Mouse (Mus musculus) frontal cortex, postnatal 10 days (tissue): ENCODE data around the gene Tmem63a.

ENCODE experiments used
- DNase-seq, 2 experiments: peaks; one replicate each; pipeline ENCODE4 v3.0.0; 2022; ENCODE audit warnings: low spot score in 2 of 2, mixed read lengths in 1 of 2

The Tmem63a gene

DNA sequence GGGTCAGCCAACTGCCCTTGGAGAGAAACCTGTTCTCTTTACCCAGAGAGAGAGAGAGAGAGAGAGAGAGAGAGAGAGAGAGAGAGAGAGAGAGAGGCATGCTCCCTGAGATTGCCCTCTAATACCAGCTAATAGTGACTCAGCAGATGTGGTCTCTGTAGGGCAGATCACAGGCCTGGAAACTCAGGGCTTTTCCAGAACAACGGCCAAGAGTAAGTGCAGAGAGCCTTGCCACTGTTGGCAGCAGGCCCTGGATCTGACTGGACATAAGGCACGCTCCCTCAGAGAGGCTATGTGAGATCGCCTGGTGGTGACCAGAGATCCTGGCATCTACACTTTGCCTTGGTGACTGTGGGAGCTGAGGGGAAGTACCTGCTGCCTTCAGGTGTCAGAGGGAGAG lies 67.6 kb downstream of the Tmem63a start:
- DNase-seq: no peak

DNA sequence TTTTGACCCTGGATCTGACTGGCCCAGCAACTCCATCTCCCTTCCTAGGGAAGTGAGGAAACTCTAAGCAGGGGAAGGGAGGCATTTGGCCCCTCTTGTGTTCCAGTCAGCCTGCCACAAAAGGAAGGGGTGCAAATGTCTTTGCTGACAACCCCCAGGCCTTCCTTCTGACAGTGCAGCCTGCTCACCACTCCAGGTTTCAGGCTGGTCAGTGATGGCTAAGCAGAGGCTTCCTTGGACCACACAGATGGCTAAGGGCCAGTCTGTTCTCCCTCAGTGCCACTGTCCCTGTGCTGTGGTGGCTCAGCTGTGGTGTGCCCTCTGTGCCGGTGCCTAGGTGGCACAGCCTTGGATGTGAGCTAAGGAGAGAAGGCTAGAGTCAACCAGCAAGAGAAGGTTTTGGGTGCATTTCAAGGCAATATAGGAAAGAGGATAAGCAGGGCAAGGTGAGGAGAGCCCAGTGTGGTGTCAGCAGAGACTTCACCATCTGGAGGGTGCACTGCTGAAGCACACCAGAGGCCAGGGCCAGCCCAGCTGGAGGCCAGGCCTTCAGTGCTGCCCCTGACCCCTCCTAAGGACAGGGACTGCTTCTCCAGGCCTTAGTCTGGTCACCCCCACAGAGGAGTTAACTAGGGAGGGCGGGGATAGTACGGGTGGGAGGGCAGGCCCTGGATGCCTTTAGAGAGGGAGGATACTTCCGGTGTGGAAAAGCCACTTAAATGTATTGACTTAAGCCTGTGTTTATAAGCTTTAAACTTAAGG lies 68.2 kb downstream of the Tmem63a start:
- DNase-seq: no peak

DNA sequence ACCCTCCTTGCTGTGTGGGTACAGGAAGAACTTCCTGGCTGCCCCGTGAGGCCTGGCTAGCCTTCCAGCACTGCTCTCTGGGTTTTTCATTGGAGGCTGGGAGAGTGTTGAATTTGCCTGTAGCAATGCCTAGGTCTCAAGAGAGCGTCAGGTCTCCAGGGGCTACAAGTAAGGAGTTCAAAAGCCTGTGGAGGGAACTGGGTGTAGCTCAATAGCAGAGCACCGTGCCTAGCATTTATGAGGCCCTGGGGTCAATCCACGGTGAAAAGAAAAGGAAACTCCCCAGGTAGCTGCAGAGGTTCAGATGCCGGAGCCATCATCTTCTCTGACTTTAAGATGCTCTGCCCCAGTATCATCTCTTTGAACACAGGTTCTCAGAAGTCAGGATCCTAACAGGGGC lies 69.5 kb downstream of the Tmem63a start:
- DNase-seq: no peak

DNA sequence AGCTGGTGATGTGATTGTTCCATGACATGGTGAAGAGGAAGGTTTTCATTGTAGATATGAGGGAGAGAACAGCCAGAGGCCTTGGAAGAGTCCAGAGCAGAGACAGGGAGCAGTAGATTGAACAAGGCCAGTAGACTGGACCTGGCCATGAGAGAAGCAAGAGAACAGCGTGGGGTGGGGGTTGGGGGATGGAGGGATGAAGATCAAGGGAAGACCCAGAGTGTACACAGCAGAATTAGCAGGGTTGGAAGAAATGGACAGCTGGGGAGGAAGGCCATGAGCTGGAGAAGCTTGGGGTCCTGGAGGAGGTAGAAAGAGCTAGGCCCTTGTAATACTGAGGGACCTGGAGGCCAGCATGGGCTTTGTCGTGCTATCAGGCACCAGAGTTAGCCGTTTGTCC lies 70.3 kb downstream of the Tmem63a start:
- no peak for DNase-seq

DNA sequence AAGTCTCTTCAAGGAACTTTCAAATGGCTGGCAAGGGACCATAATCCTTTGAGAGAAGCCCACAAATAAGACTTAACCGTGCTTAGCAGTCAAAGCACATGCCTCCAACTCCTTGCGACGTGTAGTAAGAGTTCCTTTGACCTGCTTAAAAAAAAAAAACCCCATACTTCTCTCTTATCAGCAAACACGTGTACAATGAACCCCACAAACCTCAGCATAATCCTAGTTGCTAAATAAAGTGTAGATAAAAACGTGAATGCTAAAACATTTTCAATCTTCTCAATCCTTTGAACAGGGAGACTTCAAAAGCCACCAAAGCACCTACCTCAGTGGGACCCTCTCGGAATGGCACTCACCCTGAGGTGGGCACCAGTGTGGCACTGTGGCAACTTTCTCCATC lies 71.3 kb downstream of the Tmem63a start:
- DNase-seq: no peak

DNA sequence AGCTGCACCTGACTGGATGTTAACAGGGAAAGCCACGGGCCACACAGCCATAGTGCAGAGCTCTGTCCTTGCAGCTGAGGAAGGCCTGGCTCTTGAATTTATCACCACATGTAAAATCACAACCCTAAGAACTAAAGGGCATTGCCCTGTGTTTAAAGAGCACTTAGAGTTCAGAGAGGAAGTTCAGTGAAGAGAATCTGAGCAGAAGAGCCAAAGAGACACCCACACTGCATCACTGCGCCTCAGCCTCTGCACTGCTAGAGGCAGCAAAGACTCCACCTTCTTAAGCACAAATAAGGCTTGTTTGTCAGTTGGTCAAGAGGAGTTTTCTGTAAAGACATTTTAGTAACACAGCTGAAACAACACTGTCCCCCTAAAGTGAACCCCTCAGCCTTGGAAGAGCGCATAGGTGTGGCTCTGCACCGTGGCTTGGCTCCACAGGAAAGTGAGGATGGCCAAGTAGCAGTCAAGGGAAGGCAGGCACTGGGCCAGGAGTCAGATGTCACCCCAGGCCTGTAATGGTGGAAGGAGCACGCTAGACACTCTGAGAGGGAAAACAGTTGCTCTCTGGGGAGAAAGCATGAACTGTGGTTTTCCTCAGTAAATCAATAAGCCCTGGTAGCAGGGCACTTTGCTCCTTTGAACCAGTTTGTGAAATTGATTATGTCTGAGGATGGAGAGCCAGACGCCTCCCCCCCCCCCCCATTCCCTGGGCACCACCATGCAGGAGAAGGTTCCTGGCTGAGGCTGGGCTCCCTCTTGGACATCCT lies 72.8 kb downstream of the Tmem63a start:
- DNase-seq: no peak

DNA sequence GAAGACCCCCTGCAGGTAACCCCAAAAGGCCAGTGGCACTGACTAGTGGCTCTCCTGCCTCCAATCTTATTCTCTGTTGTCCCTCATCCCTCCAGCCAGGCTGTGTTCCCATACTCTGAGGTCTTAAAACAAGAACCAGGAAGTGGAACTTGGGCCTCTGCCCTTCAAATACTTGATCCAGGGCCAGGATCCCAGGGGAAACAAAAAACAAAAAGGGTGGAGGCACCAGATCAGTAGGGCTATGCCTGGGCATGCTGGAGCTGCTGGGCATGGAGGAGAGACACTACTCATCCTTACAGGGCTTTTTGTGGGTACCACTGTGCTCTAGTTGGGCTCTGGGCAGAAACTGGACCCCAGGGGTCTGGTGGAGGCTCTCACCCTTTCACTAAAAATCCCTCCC lies 73.4 kb downstream of the Tmem63a start:
- no peak for DNase-seq

DNA sequence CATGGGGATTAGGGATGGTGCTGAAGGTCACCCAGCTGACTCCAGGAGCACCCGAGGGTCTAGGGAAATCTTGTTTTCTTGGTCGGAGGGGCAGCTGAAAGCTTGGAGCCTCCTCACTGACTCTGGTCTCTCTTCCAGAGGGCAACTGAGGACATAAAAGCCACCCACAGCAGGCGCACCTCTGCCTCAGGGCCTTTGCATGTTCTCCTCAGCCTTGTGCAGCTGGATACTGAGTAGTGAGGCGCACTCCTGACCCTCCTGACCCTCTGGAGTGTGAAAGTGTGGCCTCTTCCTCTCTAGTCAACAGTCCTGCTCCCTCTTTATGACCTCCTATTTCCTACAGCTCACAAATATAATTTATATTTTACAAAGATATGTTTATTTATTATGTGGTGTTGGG lies 73.9 kb downstream of the Tmem63a start:
- DNase-seq: no peak

DNA sequence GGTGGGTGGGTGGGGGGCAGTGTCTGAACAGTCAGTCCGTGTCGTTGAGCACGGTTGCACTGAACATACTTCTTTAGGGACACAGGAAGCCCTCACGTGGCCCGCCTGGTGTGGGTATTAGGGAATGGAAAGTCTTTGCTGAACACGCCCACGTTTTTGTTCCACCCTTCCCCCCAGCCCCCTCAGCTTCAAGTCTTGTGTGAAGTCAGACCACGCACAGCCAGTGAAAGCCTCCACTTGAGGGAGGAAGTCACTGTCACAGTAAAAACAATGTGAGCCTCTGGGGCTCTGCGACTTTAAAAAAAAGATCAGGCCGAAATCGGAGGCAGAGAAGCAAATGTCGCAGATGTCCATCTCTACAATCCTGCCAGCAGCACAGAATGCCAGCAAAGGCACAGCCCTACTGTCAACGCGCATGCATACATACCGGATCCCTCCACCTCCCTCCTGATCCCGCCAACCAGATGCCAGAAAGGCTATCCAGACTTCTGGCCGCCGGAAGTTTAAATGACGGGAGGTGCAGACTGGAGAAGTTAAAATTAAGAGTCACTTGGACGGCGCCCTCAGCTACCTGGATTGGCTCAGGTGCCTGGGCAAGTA lies 74.5 kb downstream of the Tmem63a start:
- peak; percentile 50 to 71 for DNase-seq

DNA sequence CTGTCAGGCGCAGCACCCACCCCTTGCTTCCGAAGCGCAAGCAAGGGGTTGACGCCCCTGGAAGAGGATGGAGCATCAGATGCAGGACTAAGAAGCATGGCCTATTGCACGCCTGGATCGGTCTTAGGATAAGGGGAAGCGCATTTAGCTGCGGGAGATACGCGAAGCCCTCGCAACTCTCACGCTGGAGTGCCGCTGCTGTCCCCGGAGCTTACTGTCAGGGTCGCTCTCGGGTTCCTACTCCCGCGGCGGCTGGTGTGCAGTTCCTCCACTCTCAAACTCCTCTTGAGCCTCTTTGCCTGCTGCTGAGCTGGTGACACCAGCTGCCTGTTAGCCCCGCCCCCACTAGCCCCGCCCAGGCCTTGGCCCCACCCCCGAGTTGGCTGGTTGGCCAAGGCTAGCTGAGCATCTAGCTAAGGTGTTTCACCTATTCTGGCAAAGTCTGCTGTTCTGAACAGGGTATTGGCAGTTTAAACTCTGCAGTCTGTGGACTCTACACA lies 75.1 kb downstream of the Tmem63a start:
- DNase-seq: peak; percentile 58 to 63

DNA sequence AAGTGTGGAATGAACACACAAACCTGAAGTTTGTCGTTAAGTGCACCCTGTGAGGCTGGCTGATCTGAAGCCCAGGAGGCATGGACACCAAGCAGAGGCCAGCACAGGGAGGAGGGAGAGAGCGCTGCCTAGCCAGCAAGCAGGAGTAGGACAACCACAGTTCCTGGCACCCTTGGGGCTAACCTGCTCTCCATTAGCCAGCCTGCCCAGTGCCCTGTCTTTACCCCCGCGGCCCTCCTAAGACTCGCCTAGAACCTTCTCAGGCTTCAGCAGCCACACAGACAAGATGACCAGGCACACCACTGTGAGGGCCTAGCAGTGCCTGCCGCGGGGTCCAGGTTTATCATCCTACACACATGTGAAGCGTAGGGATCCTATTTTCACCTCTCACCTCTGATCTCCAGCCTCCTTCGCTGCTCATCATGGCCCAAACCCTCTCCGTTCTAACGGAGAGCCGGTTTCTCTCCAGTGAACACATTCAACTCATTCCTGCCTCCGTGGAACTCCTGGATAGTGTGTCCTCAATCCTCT lies 75.8 kb downstream of the Tmem63a start:
- DNase-seq: no peak

DNA sequence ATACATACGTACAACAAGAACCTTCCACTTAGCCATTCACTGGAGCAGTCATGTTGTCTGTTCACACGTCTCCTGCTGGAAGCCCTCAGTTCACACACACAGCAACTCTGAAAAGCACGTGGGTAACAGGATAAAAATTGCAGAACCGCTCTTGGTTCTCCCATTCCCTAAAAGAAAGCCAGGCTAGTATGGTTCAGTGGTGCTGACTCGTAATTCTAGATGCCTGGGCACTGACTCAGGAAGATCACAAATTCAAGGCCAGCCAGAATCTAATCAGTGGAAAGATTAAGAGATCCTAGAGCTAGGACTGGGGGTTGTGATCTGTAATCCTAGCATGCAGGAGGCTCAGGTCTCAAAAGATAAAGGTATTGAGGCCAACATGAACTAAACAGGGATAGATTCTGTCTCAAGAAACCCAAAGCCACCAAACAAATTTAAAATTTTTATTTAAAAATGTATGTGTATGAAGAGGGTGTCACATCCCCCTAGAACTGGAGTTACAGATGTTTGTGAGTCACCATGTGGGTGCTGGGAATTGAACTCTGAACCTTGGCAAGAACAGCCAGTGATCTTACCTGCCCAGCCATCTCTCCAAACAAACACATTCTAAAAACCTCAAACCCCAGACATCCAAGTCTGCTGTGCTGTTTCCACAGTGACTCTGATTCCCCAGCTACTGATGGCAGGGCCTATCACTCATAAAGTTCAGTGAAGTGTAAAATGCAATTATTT lies 78.8 kb downstream of the Tmem63a start, which contains the start of gene Ephx1:
Gene Ephx1 (minus strand): TSS at position 149 of the 732 bp plus-strand sequence.
- DNase-seq: no peak

DNA sequence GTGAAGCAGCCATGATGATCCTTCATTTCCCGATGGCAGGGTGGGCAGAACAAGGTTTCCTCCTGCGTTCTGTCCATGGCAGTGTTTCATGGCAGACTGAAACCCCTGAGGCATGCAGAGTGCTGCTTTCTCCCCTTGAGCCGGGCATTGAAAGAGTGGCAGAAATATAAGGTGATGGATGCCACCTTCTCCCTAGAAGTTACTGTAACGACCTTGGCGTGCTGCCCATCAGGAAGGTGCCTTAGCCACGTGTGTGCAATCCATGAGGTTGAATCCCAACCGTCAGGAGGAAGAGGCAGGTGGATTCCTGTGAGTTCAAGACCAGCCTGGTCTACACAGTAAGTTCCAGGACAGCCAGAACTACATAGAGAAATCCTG lies 79.3 kb downstream of the Tmem63a start:
- DNase-seq: no peak

DNA sequence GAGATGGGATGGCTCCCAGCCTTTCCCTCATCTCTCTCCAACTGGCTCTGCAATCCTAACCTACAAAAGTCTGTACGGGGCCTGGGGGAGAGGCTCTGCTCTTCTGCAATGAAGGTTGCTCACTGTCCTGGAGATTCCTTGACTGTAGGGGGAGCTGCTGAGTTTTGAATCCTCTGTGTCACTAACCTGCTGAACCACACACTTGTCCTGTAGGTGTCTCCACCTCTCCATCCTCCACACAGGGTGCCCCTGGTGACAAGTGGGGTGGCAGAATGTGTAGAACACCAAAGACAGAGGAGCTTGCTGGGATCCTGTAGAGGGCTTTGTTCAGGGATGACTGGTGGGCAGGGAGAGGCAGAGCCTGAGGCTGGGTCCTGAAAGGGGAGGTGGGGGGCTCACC lies 80.1 kb downstream of the Tmem63a start:
- peak in 1 of 2 experiments; percentile 35 for DNase-seq
